Mouse (Mus musculus): ENCODE results near the gene Slc39a13. TPM values are rescaled to one million over a fixed set of nuclear protein-coding genes. Genes with fewer than 3 reads are reported as not detected.

The Slc39a13 gene
- polyA plus RNA-seq, 1 experiment from 2014 or later = 22.0 TPM

- no peak for DNase-seq (ENCODE audit: low spot score)
- Histone ChIP-seq H3K4me1 (ENCODE audit: control insufficient read depth, insufficient read depth, low read length) (0 out of 2 replicates have a peak, but pooled peaks cover 3% of the 10 kb centered on the region), H3K4me2 (ENCODE audit: low read depth, low read length) (no peak overlapping the region), H3K9ac (replicated peaks; ENCODE audit: low read length) (no peak overlapping the region), H3K36me3 (replicated peaks; ENCODE audit: control insufficient read depth, insufficient read depth, low read depth, low read length) (no peaks in the 10 kb centered on the region), H3K27ac (replicated peaks; ENCODE audit: low read depth, low read length) (no peak overlapping the region), H3K4me3 (ENCODE audit: low read depth, low read length) (no peak overlapping the region), H3K9me3 (replicated peaks; ENCODE audit: control insufficient read depth, low read length) (no peaks in the 10 kb centered on the region), H3K27me3 (ENCODE audit: control insufficient read depth, insufficient read depth, low read length) (no peaks in the 10 kb centered on the region)
- ATAC-seq (replicated peaks; ENCODE audit: insufficient number of reproducible peaks, low FRiP score, low TSS enrichment, low read depth) = no peak
- WGBS = 84% methylated on average over 13 of the region's 13 CpGs
These were observed 25.5 kb downstream of the Slc39a13 start for GRCm38 (mm10) chr2:91044727-91045126.

- 77% methylated on average over 21 of the region's 21 CpGs for WGBS
- Histone ChIP-seq H3K4me1 (ENCODE audit: control insufficient read depth, insufficient read depth, low read length) (0 out of 2 replicates have a peak, but pooled peaks cover 3% of the 10 kb centered on the region), H3K9me3 (replicated peaks; ENCODE audit: control insufficient read depth, low read length) (no peaks in the 10 kb centered on the region), H3K4me2 (ENCODE audit: low read depth, low read length) (no peak overlapping the region), H3K36me3 (replicated peaks; ENCODE audit: control insufficient read depth, insufficient read depth, low read depth, low read length) (no peaks in the 10 kb centered on the region), H3K9ac (replicated peaks; ENCODE audit: low read length) (no peak overlapping the region), H3K27me3 (ENCODE audit: control insufficient read depth, insufficient read depth, low read length) (no peaks in the 10 kb centered on the region), H3K27ac (replicated peaks; ENCODE audit: low read depth, low read length) (no peak overlapping the region), H3K4me3 (ENCODE audit: low read depth, low read length) (no peak overlapping the region)
- ATAC-seq (replicated peaks; ENCODE audit: insufficient number of reproducible peaks, low FRiP score, low TSS enrichment, low read depth) (no peak), DNase-seq (ENCODE audit: low spot score) (no peak)
These were observed 27.4 kb downstream of the Slc39a13 start for GRCm38 (mm10) chr2:91042651-91043398.

- 0 out of 2 replicates have a peak, but pooled peaks cover 3% of the 10 kb centered on the region for H3K4me1 ChIP-seq (ENCODE audit: control insufficient read depth, insufficient read depth, low read length)
- no peak overlapping the region for H3K27ac ChIP-seq (replicated peaks; ENCODE audit: low read depth, low read length)
- H3K9ac ChIP-seq (replicated peaks; ENCODE audit: low read length) = no peak overlapping the region
- 80% methylated on average over 8 of the region's 8 CpGs for WGBS
- no peaks in the 10 kb centered on the region for H3K27me3 ChIP-seq (ENCODE audit: control insufficient read depth, insufficient read depth, low read length)
- no peak overlapping the region for H3K4me3 ChIP-seq (ENCODE audit: low read depth, low read length)
- no peaks in the 10 kb centered on the region for H3K9me3 ChIP-seq (replicated peaks; ENCODE audit: control insufficient read depth, low read length)
- no peaks in the 10 kb centered on the region for H3K36me3 ChIP-seq (replicated peaks; ENCODE audit: control insufficient read depth, insufficient read depth, low read depth, low read length)
- ATAC-seq (replicated peaks; ENCODE audit: insufficient number of reproducible peaks, low FRiP score, low TSS enrichment, low read depth) (no peak), DNase-seq (ENCODE audit: low spot score) (no peak)
- no peak overlapping the region for H3K4me2 ChIP-seq (ENCODE audit: low read depth, low read length)
These were observed 28.4 kb downstream of the Slc39a13 start for GRCm38 (mm10) chr2:91041786-91042185.

- H3K4me2 ChIP-seq (ENCODE audit: low read depth, low read length) = no peak within 1 kb of the TSS
- DNase-seq (ENCODE audit: low spot score) (no peak), ATAC-seq (replicated peaks; ENCODE audit: insufficient number of reproducible peaks, low FRiP score, low TSS enrichment, low read depth) (no peak)
- no peak within 1 kb of the TSS for H3K4me3 ChIP-seq (ENCODE audit: low read depth, low read length)
- H3K9ac ChIP-seq (replicated peaks; ENCODE audit: low read length) = no peak within 1 kb of the TSS; the same call in 1 of the 2 replicates
- H3K27me3 ChIP-seq (ENCODE audit: control insufficient read depth, insufficient read depth, low read length) = no peaks in the 10 kb centered on the region
- 73% methylated on average over 9 of the region's 9 CpGs for WGBS
- H3K4me1 ChIP-seq (ENCODE audit: control insufficient read depth, insufficient read depth, low read length) = no peaks in the 10 kb centered on the region
- no peaks in the 10 kb centered on the region for H3K36me3 ChIP-seq (replicated peaks; ENCODE audit: control insufficient read depth, insufficient read depth, low read depth, low read length)
- H3K9me3 ChIP-seq (replicated peaks; ENCODE audit: control insufficient read depth, low read length) = no peaks in the 10 kb centered on the region
- H3K27ac ChIP-seq (replicated peaks; ENCODE audit: low read depth, low read length) = no peak within 1 kb of the TSS
These were observed 34.8 kb downstream of the Slc39a13 start, which contains the start of gene Rapsn for GRCm38 (mm10) chr2:91035385-91035784. Rapsn (plus strand) TSS chr2:91035620.

- Histone ChIP-seq H3K9ac (replicated peaks; ENCODE audit: low read length) (no peak overlapping the region), H3K27ac (replicated peaks; ENCODE audit: low read depth, low read length) (no peak overlapping the region), H3K4me2 (ENCODE audit: low read depth, low read length) (no peak overlapping the region), H3K36me3 (replicated peaks; ENCODE audit: control insufficient read depth, insufficient read depth, low read depth, low read length) (no peaks in the 10 kb centered on the region), H3K4me3 (ENCODE audit: low read depth, low read length) (no peak overlapping the region), H3K9me3 (replicated peaks; ENCODE audit: control insufficient read depth, low read length) (no peaks in the 10 kb centered on the region), H3K27me3 (ENCODE audit: control insufficient read depth, insufficient read depth, low read length) (no peaks in the 10 kb centered on the region), H3K4me1 (ENCODE audit: control insufficient read depth, insufficient read depth, low read length) (no peaks in the 10 kb centered on the region)
- WGBS = 20% methylated on average over 3 of the region's 3 CpGs
- DNase-seq (ENCODE audit: low spot score) = peak; percentile 20
- ATAC-seq (replicated peaks; ENCODE audit: insufficient number of reproducible peaks, low FRiP score, low TSS enrichment, low read depth) = no peak
These were observed 37.2 kb downstream of the Slc39a13 start for GRCm38 (mm10) chr2:91033000-91033399.

GRCm38 (mm10) chr2:91031216-91031615, 39.0 kb downstream of the Slc39a13 start:
- Histone ChIP-seq H3K9ac (replicated peaks; ENCODE audit: low read length) (no peak overlapping the region), H3K27ac (replicated peaks; ENCODE audit: low read depth, low read length) (no peak overlapping the region), H3K36me3 (replicated peaks; ENCODE audit: control insufficient read depth, insufficient read depth, low read depth, low read length) (no peaks in the 10 kb centered on the region), H3K27me3 (ENCODE audit: control insufficient read depth, insufficient read depth, low read length) (no peaks in the 10 kb centered on the region), H3K4me3 (ENCODE audit: low read depth, low read length) (no peak overlapping the region), H3K4me2 (ENCODE audit: low read depth, low read length) (no peak overlapping the region), H3K4me1 (ENCODE audit: control insufficient read depth, insufficient read depth, low read length) (no peaks in the 10 kb centered on the region), H3K9me3 (replicated peaks; ENCODE audit: control insufficient read depth, low read length) (no peaks in the 10 kb centered on the region)
- no peak for ATAC-seq (replicated peaks; ENCODE audit: insufficient number of reproducible peaks, low FRiP score, low TSS enrichment, low read depth)
- WGBS = 81% methylated on average over 4 of the region's 4 CpGs
- DNase-seq (ENCODE audit: low spot score) = no peak

GRCm38 (mm10) chr2:91027391-91028214, 42.6 kb downstream of the Slc39a13 start:
- Histone ChIP-seq H3K4me1 (ENCODE audit: control insufficient read depth, insufficient read depth, low read length) (no peaks in the 10 kb centered on the region), H3K9ac (replicated peaks; ENCODE audit: low read length) (no peak overlapping the region), H3K27ac (replicated peaks; ENCODE audit: low read depth, low read length) (no peak overlapping the region), H3K9me3 (replicated peaks; ENCODE audit: control insufficient read depth, low read length) (no peaks in the 10 kb centered on the region), H3K27me3 (ENCODE audit: control insufficient read depth, insufficient read depth, low read length) (no peaks in the 10 kb centered on the region), H3K4me2 (ENCODE audit: low read depth, low read length) (no peak overlapping the region), H3K4me3 (ENCODE audit: low read depth, low read length) (no peak overlapping the region), H3K36me3 (replicated peaks; ENCODE audit: control insufficient read depth, insufficient read depth, low read depth, low read length) (no peaks in the 10 kb centered on the region)
- ATAC-seq (replicated peaks; ENCODE audit: insufficient number of reproducible peaks, low FRiP score, low TSS enrichment, low read depth) = no peak
- WGBS = 88% methylated on average over 9 of the region's 9 CpGs
- no peak for DNase-seq (ENCODE audit: low spot score)

GRCm38 (mm10) chr2:91026491-91026890, 43.7 kb downstream of the Slc39a13 start:
- Histone ChIP-seq H3K4me2 (ENCODE audit: low read depth, low read length) (no peak overlapping the region), H3K27me3 (ENCODE audit: control insufficient read depth, insufficient read depth, low read length) (no peaks in the 10 kb centered on the region), H3K36me3 (replicated peaks; ENCODE audit: control insufficient read depth, insufficient read depth, low read depth, low read length) (no peaks in the 10 kb centered on the region), H3K4me1 (ENCODE audit: control insufficient read depth, insufficient read depth, low read length) (no peaks in the 10 kb centered on the region), H3K9me3 (replicated peaks; ENCODE audit: control insufficient read depth, low read length) (no peaks in the 10 kb centered on the region), H3K27ac (replicated peaks; ENCODE audit: low read depth, low read length) (no peak overlapping the region), H3K9ac (replicated peaks; ENCODE audit: low read length) (no peak overlapping the region), H3K4me3 (ENCODE audit: low read depth, low read length) (no peak overlapping the region)
- WGBS = 78% methylated on average over 1 of the region's 1 CpGs
- ATAC-seq (replicated peaks; ENCODE audit: insufficient number of reproducible peaks, low FRiP score, low TSS enrichment, low read depth) (no peak), DNase-seq (ENCODE audit: low spot score) (no peak)
